ENCODE assay signal across 9 mouse cellular contexts in the genomic region with DNA sequence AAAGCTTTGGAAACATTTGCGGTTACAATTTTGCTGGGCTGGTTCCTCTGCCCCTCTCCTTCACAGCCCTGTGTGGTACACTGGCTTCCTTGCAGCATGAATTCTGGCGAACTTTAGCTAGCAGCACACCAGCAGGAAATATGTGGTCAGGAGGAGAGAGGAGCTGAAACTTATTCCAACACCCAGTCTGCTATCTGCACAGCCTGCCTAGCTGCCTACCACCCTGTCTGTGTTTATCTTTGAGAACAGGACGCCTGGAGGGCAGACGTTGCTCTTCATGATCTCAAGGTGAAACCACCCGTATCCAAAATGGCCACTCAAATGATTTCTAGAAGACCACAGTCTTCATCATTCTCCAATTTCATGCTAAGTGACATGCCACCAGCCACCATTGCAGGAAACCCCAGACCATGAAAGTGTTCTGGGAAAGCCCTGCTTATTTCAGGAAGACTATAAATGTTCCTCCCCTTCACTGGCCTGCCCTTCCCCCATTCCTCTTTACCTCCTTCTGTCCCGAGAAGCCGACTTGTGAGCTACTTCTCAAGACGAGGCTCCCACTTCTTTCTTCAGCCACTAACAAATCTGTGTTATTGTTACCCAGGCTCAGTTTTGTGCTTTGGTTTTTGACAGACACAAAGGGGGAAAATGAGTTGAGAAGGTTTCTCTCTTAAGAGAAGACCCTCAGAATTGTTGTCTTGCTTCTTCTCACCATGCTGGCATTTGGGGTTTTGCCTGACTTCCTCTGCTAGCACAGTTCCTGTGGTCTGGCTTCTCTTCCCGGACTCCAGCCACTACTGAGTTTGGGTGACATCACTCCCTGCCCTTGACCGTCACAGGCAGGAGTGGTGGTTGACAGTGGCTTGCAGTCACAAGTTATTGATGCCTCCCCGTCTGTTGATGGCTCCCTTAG. TPM values are rescaled to one million over a fixed set of nuclear protein-coding genes. Genes with fewer than 3 reads are reported as not detected.
DNase-seq lines count a peak whose midpoint lies in the region; ATAC-seq and TF ChIP-seq lines count a peak whose summit lies in the region.
"Had no signal": no experiment of that assay in that cellular context is flagged by ENCODE, and none has a peak within 500 bp of the region (broad histone marks: within the 10 kb centered on the region; RNA-seq: fewer than 3 reads in every experiment).

No protein-coding gene starts in this region.

- peaks cover 16% of the 10 kb centered on the region for H3K4me1 ChIP-seq in thymus, adult 2 months (replicated peaks; ENCODE audit: control insufficient read depth, insufficient read depth, low read length)
- H3K4me1 ChIP-seq in liver, embryonic 14.5 days (replicated peaks; ENCODE audit: control insufficient read depth in 2 of 2, insufficient read depth in 2 of 2, low read length in 1 of 2), result peaks cover 30 to 33% of the 10 kb centered on the region in 2 experiments
- peaks cover 2% of the 10 kb centered on the region for H3K4me1 ChIP-seq in hindbrain, embryonic 13.5 days (replicated peaks)
- H3K4me1 ChIP-seq in midbrain, embryonic 13.5 days (replicated peaks), result no peaks in the 10 kb centered on the region

- H3K4me3 ChIP-seq in thymus, adult 2 months (ENCODE audit: control insufficient read depth, insufficient read depth, low read length), result no peak overlapping the region
- H3K4me3 ChIP-seq in liver, embryonic 14.5 days (ENCODE audit: insufficient read depth in 1 of 2, low read depth in 2 of 2, low read length in 2 of 2), result peak overlapping the region; percentile 43 to 45
- H3K4me3 ChIP-seq in hindbrain, embryonic 13.5 days, result no peak overlapping the region
- H3K4me3 ChIP-seq in midbrain, embryonic 13.5 days (replicated peaks), result no peak overlapping the region
- H3K4me3 ChIP-seq: limb, embryonic 12.5 days had no signal

- H3K36me3 ChIP-seq in thymus, adult 2 months (ENCODE audit: control insufficient read depth, insufficient read depth, low read length), result no peaks in the 10 kb centered on the region
- no peaks in the 10 kb centered on the region for H3K36me3 ChIP-seq in liver, embryonic 14.5 days (replicated peaks; ENCODE audit: control insufficient read depth, insufficient read depth, low read depth)
- no peaks in the 10 kb centered on the region for H3K36me3 ChIP-seq in hindbrain, embryonic 13.5 days
- H3K36me3 ChIP-seq in midbrain, embryonic 13.5 days, result no peaks in the 10 kb centered on the region
- H3K36me3 ChIP-seq: limb, embryonic 12.5 days had no signal

- H3K9me3 ChIP-seq in liver, embryonic 14.5 days (ENCODE audit: control insufficient read depth, low read length), result no peaks in the 10 kb centered on the region
- H3K9me3 ChIP-seq in hindbrain, embryonic 13.5 days, result no peaks in the 10 kb centered on the region
- no peaks in the 10 kb centered on the region for H3K9me3 ChIP-seq in midbrain, embryonic 13.5 days

- no peak for TF ChIP-seq POLR2A in thymus, adult 2 months (IDR thresholded peaks at IDR 0.05; ENCODE audit: control insufficient read depth, extremely low read depth, insufficient read depth, low read length, poor library complexity)

- no peak for TF ChIP-seq CTCF in thymus, adult 2 months (IDR thresholded peaks at IDR 0.05; ENCODE audit: borderline replicate concordance, control insufficient read depth, extremely low read depth, insufficient read depth, low read length, poor library complexity)
- peak; percentile 45 for TF ChIP-seq CTCF in liver, embryonic 14.5 days (IDR thresholded peaks at IDR 0.05; ENCODE audit: low read depth)

- peak overlapping the region; percentile 83 for H3K9ac ChIP-seq in liver, embryonic 14.5 days (replicated peaks)
- no peak overlapping the region for H3K9ac ChIP-seq in hindbrain, embryonic 13.5 days
- no peak overlapping the region for H3K9ac ChIP-seq in midbrain, embryonic 13.5 days (replicated peaks)
- H3K9ac ChIP-seq: limb, embryonic 12.5 days had no signal

- H3K27me3 ChIP-seq in thymus, adult 2 months (ENCODE audit: control insufficient read depth, insufficient read depth, low read length), result no peaks in the 10 kb centered on the region
- no peaks in the 10 kb centered on the region for H3K27me3 ChIP-seq in liver, embryonic 14.5 days (ENCODE audit: control insufficient read depth, insufficient read depth, low read length)
- H3K27me3 ChIP-seq in hindbrain, embryonic 13.5 days, result no peaks in the 10 kb centered on the region
- H3K27me3 ChIP-seq in midbrain, embryonic 13.5 days, result no peaks in the 10 kb centered on the region
- H3K27me3 ChIP-seq: limb, embryonic 12.5 days had no signal

- ATAC-seq in liver, embryonic 14.5 days (ENCODE audit: insufficient read depth), result peak; percentile 99
- ATAC-seq in hindbrain, embryonic 13.5 days (ENCODE audit: low FRiP score), result no peak
- no peak for ATAC-seq in midbrain, embryonic 13.5 days

- DNase-seq in thymus, adult 2 months, result peak; percentile 8
- no peak for DNase-seq in thymus, postnatal 36 days
- DNase-seq in c-Kit-positive CD71-positive TER-119-positive erythroid progenitor cells, embryonic 14.5 days (ENCODE audit: low spot score), result peak; percentile 87
- DNase-seq in liver, embryonic 14.5 days (ENCODE audit: low read depth in 3 of 3, low spot score in 3 of 3), result peak; percentile 87 to 88 (median 88)
- DNase-seq in thymus, postnatal 4 days, result peak; percentile 17
- DNase-seq in left cerebral cortex, adult 11 months (ENCODE audit: low spot score), result no peak

- peak; percentile 95 for TF ChIP-seq EP300 in liver, embryonic 14.5 days (IDR thresholded peaks at IDR 0.05; ENCODE audit: low read depth)

- WGBS in thymus, adult 2 months, result 6% methylated on average over 11 of the region's 11 CpGs
- 13% methylated on average over 11 of the region's 11 CpGs for WGBS in liver, embryonic 14.5 days (ENCODE audit: insufficient replicate concordance)
- 84% methylated on average over 11 of the region's 11 CpGs for WGBS in hindbrain, embryonic 13.5 days
- 86% methylated on average over 11 of the region's 11 CpGs for WGBS in midbrain, embryonic 13.5 days

- H3K27ac ChIP-seq in thymus, adult 2 months (ENCODE audit: control insufficient read depth, insufficient read depth, low read length), result no peak overlapping the region
- peak overlapping the region; percentile 100 for H3K27ac ChIP-seq in liver, embryonic 14.5 days
- no peak overlapping the region for H3K27ac ChIP-seq in hindbrain, embryonic 13.5 days
- no peak overlapping the region for H3K27ac ChIP-seq in midbrain, embryonic 13.5 days
- H3K27ac ChIP-seq: limb, embryonic 12.5 days had no signal

- peak overlapping the region; percentile 89 for H3K4me2 ChIP-seq in liver, embryonic 14.5 days (ENCODE audit: low read depth)
- no peak overlapping the region for H3K4me2 ChIP-seq in hindbrain, embryonic 13.5 days
- no peak overlapping the region for H3K4me2 ChIP-seq in midbrain, embryonic 13.5 days (replicated peaks)
- H3K4me2 ChIP-seq: limb, embryonic 12.5 days had no signal

RNA-seq across cellular contexts. Expression of a gene that starts 58.2 kb away (rescaled TPM):
- polyA plus RNA-seq in thymus, adult 2 months (2012; rRNA removed), result 113 and 129 TPM in 2 replicates
- 72.6 and 141 TPM in 2 replicates for polyA plus RNA-seq in liver, embryonic 14.5 days (2012; rRNA removed)
- polyA plus RNA-seq in liver, embryonic 14.5 days (2014; fragmentation: Nextera tagmentation; extraction: Ambion mirVana), result 243 and 263 TPM in 2 replicates
- 552 and 565 TPM in 2 replicates for polyA plus RNA-seq in hindbrain, embryonic 13.5 days (2015; fragmentation: Nextera tagmentation; extraction: Ambion mirVana)
- polyA plus RNA-seq in midbrain, embryonic 13.5 days (2015; fragmentation: Nextera tagmentation; extraction: Ambion mirVana), result 518 and 526 TPM in 2 replicates

RNA-seq across cellular contexts. Expression of a gene that starts 58.3 kb away (rescaled TPM):
- 7.8 and 8.2 TPM in 2 replicates for polyA plus RNA-seq in thymus, adult 2 months (2012; rRNA removed)
- 1.9 and 2.5 TPM in 2 replicates for polyA plus RNA-seq in liver, embryonic 14.5 days (2012; rRNA removed)
- 1.7 TPM in 2 replicates for polyA plus RNA-seq in liver, embryonic 14.5 days (2014; fragmentation: Nextera tagmentation; extraction: Ambion mirVana)
- 12.4 and 13.7 TPM in 2 replicates for polyA plus RNA-seq in hindbrain, embryonic 13.5 days (2015; fragmentation: Nextera tagmentation; extraction: Ambion mirVana)
- 13.9 and 17.4 TPM in 2 replicates for polyA plus RNA-seq in midbrain, embryonic 13.5 days (2015; fragmentation: Nextera tagmentation; extraction: Ambion mirVana)

Comparison
In these comparisons a context has a peak if more than half of its experiments do, and no peak if none do; other contexts are left out.
1. DNase-seq: peak in thymus, adult 2 months (single experiment), c-Kit-positive CD71-positive TER-119-positive erythroid progenitor cells, embryonic 14.5 days (single experiment), liver, embryonic 14.5 days (3 of 3) and thymus, postnatal 4 days (single experiment); none in thymus, postnatal 36 days (0 of 2) and left cerebral cortex, adult 11 months (single experiment).
2. H3K4me3 ChIP-seq: peak in liver, embryonic 14.5 days (2 of 2); none in thymus, adult 2 months (single experiment), hindbrain, embryonic 13.5 days (single experiment) and midbrain, embryonic 13.5 days (single experiment).